Mouse (Mus musculus) kidney, adult 11 months (tissue): ENCODE results near the gene Mpp2.

Experiments
- DNase-seq: peaks from one replicate; pipeline ENCODE4 v3.0.0; 2022

Gene Mpp2

DNA sequence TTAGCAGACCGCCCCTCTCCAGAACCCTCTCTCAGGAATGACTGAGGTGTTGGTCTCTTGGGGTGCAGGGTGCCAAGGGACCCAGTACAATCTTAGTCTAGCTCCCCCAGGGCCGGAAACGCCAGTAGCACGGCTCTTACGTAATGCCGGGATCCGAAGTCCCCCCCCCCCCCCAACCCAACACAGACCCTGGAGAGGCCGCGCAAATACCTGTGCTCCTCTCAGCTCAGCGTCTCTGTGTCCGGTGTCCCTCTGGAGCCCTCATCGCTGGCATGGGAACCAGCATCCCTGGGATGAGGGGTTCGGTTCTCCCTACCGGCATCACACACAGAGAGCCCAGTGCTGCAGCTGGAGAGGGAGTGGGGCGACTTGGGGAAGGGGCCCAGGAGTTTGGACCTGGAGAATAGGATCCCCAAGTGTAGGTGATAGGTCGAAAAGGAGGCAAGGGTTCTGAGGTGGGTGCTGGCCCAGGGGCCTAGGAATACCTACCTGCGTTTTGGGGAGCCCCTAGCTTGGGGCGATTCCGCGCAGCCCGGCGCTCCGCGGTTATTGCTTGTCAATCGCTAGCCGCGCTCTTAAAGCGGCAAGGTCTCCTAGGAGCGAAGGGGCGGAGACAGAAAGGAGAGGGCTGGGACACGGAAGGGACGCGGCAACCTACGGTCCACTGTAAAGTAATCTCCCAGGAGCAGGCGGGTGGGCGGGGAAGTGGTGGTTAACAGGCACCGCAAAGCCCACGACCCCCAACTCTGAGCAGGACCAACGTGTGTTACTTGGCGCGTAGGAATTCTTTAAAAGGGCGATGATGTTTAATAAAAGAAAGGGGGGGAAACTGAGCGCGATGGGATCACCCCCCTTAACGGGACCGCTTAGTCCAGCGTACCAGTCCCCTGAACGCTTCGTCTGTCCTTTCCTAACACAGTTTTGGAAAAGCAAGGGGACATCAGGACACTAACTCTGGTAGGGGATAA is at the start of gene Mpp2:
TSS of gene Mpp2 (minus strand) at position 585 of the 968 bp plus-strand sequence.
- peak; percentile 57 for DNase-seq

DNA sequence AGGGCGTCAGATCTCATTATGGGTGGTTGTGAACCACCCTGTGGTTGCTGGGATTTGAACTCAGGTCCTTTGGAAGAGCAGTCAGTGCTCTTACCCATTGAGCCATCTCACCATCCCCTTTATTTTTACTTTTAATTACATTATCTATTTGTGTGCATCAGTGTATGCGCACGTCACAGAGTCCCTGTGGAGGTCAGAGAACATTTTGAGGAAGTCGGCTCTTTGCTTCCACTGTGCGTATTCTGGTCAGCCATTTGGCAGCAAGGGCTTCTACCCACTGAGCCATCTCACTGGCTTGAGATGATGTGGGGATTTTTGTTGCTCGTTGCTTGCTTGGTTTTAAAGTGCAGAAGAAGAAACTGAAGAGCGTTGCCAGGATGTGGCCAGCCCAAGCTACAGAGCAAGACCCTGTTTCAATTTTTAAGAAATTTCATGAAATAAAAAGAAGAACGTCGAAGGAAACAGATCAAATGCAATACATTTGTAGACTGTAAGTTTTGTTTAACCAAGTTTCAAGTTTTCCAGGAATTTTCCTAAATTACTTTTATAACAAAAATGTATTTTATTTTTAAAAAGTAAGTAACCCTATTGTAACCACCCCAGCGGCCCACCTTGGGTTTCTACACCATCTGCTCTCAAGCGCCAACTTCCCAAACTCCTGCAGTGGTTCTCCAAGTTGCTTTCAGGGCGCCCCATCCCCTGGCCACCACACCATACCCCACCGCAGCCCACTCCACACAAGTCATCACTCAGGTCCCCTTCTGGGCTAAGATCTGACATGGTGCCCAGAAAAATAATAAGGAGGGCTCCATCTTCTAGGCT is 49.5 kb upstream of the Mpp2 start:
- no peak for DNase-seq

DNA sequence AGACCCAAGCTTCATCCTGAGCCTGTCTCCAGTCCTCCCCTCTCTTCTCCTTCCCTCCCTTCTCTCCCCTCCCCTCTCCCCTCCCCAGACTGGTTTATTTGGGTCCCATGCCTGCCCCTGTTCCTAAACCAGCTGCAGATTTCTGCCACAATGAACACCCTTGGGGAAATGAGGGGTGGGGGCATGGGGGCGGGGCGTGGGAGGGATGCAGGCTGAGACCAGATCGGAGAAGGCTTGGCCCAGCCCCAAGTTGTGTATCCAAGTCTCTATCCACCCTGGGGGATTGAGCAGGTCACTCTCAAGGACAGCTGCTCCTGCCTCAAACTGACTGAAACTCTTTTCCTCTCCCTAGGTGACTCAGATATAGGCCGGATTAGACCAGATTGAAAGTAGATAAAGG is 46.2 kb upstream of the Mpp2 start:
- DNase-seq = no peak

DNA sequence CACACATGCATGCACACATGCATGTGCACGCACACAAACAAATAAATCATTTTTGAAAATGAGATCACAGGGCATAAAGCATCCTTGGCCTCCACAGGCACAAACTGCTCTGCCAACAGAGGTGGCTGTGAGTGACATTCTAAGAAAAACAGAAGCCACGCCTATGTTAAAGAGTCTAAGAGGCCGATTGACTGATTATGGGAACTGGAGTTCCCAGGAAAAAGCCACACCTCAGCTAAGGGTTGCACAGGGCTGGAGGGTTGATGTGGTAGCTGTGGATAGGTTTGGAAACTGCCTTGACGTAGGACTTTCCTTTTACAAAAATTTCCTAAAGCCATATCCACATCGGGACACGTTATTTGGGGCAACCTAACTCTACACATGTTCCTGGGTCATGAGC is 29.1 kb upstream of the Mpp2 start:
- DNase-seq = no peak

DNA sequence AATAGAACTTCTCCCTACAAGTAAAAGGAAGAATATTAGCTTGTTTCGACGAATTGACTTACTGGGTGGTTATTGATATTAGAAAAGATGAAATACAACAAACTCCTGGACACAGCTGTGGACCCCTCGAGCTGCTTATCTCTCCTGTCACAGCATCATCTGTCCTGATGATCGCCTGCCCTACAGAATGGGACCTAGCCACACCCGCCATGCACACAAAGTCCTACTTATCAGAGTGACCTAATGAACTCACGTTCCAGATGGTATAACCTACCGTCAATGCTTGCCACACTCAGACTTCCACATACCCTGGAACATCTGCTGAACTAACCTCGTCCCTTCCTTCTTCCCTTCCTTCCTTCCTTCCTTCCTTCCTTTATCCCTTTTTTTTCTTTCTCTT is 27.9 kb upstream of the Mpp2 start:
- DNase-seq = no peak

DNA sequence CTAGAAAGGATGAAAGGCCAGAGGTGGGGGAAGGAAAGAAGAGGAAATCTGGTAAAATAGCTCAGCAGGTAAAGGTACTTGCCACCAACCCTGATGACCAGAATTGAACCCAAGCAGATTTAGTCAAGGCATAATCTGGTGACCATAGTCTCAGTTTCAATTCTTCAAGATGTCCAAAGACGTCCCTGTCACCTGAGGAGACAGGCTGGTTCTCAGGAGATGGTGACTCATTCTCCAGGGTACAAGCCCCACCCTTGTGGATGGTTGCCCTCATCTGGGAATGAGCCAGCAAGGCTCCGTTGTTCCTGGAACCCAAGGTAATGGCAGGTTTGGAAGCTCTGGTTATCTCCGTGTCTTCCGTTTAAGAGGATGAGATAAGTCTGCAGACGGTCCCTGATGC is 23.3 kb upstream of the Mpp2 start:
- DNase-seq = no peak

DNA sequence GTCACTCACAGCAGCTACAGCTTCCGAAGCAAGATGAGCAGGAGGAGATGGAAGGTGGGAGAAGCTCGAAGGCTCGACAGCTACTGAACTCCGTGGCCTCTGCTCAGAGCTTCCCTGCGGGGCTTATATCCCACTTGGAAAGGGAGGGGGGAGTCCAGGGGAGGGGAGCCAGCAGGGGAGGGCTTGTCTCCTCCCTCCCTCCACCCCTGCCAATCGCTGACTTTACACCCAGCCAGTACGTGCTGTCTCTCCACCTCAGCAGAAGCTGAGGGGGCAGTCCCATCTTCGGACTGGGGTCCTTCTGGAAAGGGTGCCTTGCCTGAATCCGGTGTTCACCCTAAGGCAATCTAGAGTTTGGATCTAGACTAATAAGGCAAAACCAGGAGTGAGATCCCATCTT is 19.4 kb upstream of the Mpp2 start, which contains the start of gene Pyy:
TSS of gene Pyy (minus strand) at position 101 of the 400 bp plus-strand sequence.
- DNase-seq = no peak

DNA sequence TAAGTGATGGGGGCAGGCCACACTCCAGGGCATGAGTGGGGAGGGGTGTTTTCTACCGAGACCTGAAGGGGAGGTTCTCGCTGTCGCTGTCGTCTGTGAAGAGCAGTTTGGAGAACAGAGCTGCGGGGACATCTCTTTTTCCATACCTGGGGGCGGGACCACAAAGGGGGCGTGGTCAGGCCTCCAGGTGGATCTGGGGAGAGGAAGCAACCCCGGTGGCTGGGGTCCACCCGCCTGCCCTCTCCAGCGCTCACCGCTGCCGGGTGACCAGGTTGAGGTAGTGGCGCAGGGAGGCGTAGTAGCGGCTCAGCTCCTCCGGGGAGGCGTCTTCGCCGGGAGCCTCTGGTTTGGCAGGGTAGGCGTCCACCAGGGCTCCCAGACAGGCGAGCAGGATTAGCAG is 18.6 kb upstream of the Mpp2 start:
- DNase-seq = no peak

DNA sequence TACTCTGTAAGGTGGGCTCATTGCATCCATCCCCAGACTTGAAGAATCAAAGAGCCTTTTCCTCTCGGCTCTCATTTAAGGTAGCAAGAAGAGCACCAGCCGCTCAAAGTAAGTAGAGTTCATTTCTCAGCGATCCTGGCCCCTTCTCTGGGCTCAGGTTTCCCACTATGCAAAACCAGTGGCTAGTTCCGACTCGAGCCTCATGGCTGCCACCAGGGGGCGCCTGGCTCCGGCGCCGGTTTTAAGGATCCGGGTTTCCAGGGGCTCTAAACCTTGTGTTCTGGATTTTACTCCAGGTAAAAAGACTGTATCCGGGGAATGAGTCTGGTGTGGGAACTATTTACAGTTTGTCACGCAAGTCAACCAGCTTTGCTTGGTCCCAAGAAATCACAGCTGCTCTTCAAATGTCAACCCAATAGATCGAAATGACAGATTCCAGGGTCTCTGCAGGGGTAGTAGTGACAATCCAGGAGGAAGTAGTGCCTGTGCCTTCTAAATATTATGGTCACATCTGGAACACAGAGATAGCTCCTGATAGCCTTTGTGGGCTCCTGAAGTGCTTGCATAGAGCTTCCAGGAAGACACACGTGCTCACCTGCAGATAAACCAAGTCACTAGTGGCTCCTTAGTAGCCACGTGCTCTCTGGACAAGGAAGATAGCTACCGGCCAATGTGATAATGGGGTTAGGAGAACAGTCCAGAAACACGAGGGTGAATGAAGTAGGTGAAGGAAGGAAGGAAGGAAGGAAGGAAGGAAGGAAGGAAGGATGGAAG is 14.4 kb upstream of the Mpp2 start:
- DNase-seq = no peak

DNA sequence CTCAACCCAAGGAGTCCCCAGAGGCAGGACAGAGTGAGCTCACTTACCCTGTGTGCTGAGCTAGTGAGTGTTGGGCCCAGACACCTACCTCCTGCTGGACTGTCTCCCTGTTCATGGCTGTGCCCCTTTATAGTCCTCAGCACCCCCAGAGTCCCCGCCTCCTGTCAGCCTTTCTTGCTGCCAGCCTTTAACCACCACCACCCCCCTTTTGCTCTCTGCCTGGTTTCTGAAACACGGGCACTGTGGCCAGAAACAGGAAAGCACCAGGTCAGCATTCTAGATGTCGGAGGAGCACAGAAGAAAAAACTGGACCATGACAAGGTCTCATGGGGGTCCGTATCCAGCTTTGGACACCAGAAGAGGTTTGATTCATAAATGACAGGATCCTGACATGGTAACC is 12.9 kb upstream of the Mpp2 start, which contains the start of gene Ppy:
TSS of gene Ppy (minus strand) at position 101 of the 400 bp plus-strand sequence.
- no peak for DNase-seq

DNA sequence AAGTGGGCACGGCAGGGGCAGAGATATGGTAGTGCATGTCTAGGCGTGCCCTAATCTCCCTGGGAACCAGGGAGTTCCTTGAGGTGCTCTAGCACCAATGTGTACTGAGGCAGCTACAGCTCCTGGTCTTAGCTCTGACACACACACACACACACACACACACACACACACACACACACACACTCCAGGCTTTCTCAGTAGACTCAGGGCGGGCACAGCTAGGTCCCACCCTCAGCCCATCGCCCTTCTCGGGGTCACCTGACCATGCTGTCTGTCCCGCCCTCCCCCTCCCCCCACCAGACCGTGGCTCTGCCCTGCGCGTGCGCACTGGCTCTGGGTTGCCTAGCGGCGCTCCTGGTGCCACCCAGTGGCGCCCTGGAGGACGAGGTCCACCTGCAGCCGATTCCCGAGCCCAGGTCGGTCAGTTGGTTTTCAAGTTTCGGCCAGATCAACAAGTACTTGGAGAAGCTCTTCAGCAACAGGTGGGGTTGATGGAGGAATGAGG is 8.6 kb upstream of the Mpp2 start:
- peak; percentile 72 for DNase-seq

DNA sequence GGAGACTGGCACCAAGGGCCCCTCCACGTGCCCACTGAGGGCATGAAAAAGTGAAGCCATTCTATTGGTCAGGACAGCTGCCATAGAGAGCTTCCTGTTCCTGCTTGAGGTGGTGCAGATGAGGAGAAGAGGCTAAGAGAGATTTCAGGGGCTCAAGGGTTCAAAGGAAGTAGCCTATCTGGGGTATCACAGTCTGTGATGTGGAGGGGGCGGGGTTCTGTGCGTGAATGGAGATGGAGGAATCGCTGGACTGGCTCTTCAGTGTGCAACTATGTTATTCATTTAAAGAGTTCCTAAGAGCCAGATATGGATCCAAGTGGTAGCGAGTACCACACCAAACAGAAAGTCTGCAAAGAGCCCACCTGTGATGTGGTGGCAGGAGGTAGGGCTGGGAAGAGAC is 8.1 kb upstream of the Mpp2 start:
- DNase-seq = no peak

DNA sequence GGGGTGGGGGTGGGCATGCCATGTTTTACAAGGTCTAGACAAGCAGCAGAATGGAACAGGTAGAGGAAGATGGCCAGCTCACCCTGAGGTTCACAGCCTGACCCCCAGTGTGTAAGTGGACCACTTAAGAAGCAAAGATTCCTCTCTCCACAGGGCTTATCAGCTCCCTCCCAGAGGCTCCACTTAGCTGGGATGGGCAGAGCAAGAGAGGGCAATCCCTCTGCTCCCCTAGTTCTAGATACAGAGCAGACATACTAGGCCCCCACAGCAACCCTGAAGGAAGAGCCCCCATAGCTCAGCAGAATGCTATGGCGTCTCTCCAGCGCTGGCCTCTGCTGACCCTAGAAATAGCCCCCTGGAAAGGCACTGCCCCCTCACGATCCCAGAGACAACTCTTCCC is 7.4 kb upstream of the Mpp2 start:
- DNase-seq = no peak

DNA sequence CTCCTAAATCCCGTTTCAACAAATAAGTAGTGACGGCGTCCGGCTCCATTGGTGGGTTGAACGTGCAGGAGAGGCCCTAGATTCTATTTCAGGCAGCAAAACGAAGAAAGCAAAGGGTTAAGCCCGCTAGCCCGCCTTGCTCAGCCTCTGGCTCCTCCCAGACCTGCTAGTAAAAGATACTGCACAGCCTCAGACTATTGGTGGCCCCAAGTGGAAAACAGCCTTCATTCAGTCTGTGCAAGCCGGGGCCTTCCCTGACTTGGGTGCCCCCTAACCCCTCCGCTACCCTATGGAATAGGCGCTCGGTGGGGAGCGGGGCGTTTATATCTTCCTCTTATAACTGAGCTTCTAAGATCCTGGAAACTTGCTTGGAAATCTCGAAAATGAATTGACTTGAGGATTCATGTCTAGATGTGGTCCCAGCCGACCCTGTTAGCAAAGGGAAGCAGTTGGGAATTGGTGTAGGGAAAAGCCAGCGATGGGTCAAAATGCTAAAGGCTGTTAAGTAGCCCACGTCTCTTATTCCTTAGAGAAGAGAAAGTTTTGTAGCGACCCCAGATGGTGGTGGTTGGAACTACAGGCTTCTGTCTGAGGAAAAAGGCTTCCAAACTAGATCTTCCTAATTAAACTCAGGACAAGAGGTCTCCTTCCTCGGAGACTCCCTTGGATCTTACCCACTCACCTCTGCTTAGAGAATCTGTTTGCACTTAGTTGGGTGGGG is 933 bp upstream of the Mpp2 start:
- peak; percentile 52 for DNase-seq

DNA sequence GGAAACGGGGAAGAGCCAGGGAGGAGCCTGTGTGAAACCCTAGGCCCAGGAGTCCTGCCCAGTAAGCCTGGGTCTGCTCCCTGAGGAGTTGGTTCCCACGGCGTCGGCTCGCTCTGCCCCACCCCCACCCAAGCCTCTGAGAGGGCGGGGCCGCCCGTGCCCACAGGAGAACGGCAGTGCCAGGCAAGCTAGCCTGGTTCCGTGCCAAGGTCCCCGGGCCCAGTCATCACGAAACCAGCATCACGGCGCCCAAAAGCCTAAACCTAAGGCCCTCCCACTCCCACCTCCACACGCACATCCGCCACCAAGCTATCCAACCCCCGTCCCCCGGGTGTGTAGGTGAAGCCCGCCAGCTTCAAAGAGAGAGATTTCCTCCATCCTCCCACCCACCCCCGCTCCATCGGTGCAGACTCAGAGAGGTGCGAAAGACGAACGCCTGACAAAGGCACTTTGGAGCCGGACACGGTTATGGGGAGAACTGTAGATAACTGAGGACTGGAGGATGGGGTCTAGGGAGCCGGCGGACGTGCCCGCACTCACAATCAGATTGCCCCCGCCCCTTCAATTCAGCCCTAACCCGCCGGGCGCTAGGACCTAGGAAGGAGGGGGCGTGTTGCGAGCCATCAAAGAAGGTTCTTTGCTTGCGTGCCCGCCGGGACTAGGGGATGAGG is 1.1 kb downstream of the Mpp2 start:
- DNase-seq = peak; percentile 66

DNA sequence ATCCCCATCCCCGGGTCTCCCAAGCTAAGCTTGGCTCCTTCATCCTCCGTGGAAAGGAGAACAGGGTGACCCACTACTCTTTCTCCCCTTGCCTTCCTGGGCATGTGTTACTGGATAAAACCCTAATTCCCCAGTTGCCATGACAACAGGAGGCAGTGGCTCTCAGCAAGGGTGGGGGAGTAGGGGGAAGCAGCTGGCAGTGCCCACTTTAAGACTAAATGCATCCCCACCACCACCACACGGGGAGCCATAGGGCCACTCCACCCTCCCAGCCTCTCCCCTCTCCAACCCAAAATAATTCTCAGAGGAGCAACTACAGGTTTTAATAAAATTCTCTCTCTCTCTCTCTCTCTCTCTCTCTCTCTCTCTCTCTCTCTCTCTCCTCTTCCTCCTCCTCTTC is 2.0 kb downstream of the Mpp2 start:
- no peak for DNase-seq

DNA sequence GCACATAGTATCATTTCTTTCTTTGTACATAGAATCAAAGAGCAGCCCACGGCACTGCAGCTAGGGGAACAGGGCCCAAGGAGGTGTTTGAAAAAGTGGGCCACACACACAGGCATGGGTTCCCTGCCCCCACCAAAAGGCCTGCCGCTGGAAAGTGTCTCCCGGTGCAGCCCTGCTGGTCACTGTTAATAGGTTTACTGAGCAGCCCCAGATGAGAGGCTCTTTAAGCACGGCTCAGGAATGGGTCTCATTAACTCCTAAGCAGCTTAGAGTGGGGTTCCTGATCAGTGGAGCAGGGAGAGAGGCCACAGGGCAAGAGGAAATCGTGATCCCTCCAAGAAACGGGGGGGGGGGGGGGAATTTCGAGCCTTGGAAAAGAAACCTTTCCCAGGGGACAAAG is 4.2 kb downstream of the Mpp2 start:
- DNase-seq = peak; percentile 30

DNA sequence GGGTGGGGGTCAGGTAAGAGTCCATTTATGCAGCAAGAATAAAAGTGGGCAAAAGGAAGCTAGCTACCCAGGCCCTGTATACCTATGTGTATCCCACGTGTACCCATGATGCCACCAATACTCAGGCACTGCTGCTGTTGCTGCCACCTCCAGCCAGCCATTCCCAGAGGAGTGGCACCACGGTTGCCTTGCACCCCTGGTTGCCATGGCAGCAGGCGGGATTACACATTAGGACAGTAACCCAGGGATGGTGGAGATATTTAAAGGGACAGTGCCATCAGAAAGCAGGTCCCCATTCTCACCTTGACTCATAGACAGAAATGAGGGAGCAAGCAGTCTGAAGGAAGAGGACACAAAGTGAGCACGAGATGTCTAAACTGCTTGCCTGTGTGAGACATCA is 5.1 kb downstream of the Mpp2 start:
- DNase-seq = no peak

DNA sequence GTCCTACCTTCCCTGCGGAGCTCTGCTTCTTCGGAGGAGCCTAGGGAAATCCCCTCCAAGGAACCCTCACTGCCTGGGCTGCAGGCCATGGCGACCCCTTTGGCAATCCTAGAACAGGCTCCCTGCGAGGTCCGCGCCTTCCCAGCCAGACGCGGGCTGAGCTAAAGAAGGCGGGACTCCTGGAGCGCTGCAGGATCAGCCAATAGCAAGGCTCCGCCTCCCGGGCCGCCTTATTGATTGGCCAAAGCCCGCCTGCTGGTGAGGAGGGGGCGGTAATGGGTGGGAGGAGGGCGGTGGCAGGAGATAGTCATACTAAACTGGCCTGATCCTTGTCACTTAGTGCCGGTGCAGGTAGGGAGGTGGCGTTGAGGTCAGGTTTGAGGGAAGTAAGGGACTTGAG is 6.0 kb downstream of the Mpp2 start:
- peak; percentile 37 for DNase-seq

DNA sequence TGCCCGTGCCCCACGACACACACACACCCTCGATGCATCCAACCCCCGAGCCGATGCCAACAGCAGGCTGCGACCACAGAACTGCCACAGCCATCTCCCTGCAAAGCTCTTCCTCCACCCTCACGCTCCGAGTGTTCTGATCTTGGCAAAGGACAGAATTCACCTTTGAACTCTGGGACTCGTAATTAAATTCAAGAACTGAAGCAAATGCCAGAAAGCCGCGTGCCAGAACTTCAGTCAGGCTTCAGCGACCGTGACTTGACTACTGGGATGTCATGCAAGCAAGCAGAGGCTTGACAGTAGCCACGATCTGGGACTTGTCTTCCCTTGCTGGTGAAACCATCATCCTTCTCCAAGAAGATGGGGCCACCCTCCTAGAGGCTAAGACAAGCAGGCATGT is 14.6 kb downstream of the Mpp2 start:
- DNase-seq = no peak

DNA sequence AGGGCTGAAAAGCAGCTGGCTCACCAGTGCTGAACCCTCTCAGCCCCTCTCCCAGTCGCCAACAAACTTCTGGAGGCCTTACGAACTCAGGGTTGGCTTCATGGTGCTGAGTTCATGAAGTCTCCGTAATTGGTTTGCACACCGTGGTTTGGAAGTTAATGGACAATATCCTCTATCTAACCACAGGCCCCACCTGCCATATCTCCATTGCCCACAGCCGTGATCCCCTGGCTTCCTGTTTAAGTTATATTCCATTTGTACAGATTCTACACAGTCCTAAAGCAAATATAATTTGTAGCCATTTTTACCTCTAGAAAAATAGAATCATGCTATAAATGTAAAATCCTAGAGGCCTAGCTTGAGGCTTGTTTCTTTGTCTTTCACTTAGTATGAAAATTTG is 15.6 kb downstream of the Mpp2 start:
- DNase-seq = no peak

DNA sequence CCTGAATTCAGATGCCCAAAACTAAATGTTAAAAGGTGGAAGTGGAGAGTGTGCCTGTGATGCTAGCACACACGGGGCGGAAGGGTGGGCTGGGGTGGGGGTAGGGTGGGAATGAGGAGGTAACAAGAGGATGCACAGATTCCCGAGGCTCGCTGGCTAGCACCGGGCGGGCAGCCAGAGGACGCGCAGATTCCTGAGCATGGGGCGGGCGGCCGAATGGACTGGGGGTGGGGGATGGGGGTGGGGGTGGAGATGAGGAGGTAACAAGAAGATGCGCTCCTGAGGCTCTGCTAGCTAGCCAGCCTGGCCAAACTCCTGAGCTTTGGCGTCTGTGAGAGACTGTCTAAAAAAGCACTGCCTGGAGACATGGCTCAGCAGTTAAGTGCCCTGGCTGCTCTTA is 17.9 kb downstream of the Mpp2 start:
- DNase-seq = no peak
